Mouse (Mus musculus): ENCODE results near the gene Gm15737. TPM values are rescaled to one million over a fixed set of nuclear protein-coding genes. Genes with fewer than 3 reads are reported as not detected.

The Gm15737 gene
- polyA plus RNA-seq, 1 experiment from 2014 or later = not detected

- Histone ChIP-seq H3K4me1 (ENCODE audit: control insufficient read depth, insufficient read depth, low read length) (peaks cover 2% of the 10 kb centered on the region; the same call in 1 of the 2 replicates), H3K9me3 (ENCODE audit: control insufficient read depth, low read length) (no peaks in the 10 kb centered on the region), H3K36me3 (ENCODE audit: control insufficient read depth, insufficient read depth, low read length) (no peaks in the 10 kb centered on the region), H3K27me3 (replicated peaks; ENCODE audit: control insufficient read depth, insufficient read depth, low read length) (no peaks in the 10 kb centered on the region), H3K27ac (ENCODE audit: low read length) (no peak overlapping the region), H3K9ac (ENCODE audit: low read depth, low read length) (no peak overlapping the region), H3K4me2 (ENCODE audit: low read depth, low read length) (no peak overlapping the region), H3K4me3 (ENCODE audit: low read length) (no peak overlapping the region)
- WGBS = 58% methylated on average over 8 of the region's 8 CpGs
- no peak for ATAC-seq
Measured at GRCm38 (mm10) chr6:92845898-92846297, 23.3 kb upstream of the Gm15737 start.

DNA sequence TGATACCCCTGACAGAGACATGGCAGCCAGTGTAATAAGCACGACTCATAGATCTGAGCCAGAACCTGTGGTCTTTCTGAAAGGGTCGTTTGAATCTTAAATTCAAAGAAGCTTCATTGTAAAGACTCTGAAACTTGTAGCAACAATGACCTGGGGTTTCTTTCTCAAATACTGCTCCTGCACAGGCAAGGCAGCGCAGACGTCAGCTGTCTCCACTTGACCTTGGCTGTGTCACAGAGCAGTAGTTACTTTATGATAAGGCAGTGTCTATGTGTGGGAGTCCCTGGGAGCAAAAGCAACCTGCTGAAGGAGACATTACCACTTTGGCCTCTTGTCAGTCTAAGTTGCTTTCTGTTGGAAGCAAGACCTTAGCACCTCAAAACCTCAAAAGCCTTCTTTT, 22.5 kb upstream of the Gm15737 start:
- peaks cover 2% of the 10 kb centered on the region; the same call in 1 of the 2 replicates for H3K4me1 ChIP-seq (ENCODE audit: control insufficient read depth, insufficient read depth, low read length)
- H3K4me2 ChIP-seq (ENCODE audit: low read depth, low read length) = no peak overlapping the region
- WGBS = 62% methylated on average over 4 of the region's 4 CpGs
- no peak overlapping the region for H3K4me3 ChIP-seq (ENCODE audit: low read length)
- no peak overlapping the region for H3K27ac ChIP-seq (ENCODE audit: low read length)
- H3K36me3 ChIP-seq (ENCODE audit: control insufficient read depth, insufficient read depth, low read length) = no peaks in the 10 kb centered on the region
- H3K9me3 ChIP-seq (ENCODE audit: control insufficient read depth, low read length) = no peaks in the 10 kb centered on the region
- no peaks in the 10 kb centered on the region for H3K27me3 ChIP-seq (replicated peaks; ENCODE audit: control insufficient read depth, insufficient read depth, low read length)
- H3K9ac ChIP-seq (ENCODE audit: low read depth, low read length) = no peak overlapping the region
- no peak for ATAC-seq

- Histone ChIP-seq H3K9ac (ENCODE audit: low read depth, low read length) (no peak overlapping the region), H3K36me3 (ENCODE audit: control insufficient read depth, insufficient read depth, low read length) (no peaks in the 10 kb centered on the region; the same call in 1 of the 2 replicates), H3K4me2 (ENCODE audit: low read depth, low read length) (no peak overlapping the region), H3K4me1 (ENCODE audit: control insufficient read depth, insufficient read depth, low read length) (peaks cover 2% of the 10 kb centered on the region; the same call in 1 of the 2 replicates), H3K27me3 (replicated peaks; ENCODE audit: control insufficient read depth, insufficient read depth, low read length) (no peaks in the 10 kb centered on the region), H3K27ac (ENCODE audit: low read length) (no peak overlapping the region), H3K9me3 (ENCODE audit: control insufficient read depth, low read length) (no peaks in the 10 kb centered on the region), H3K4me3 (ENCODE audit: low read length) (no peak overlapping the region)
- no peak for ATAC-seq
- 93% methylated on average over 9 of the region's 9 CpGs for WGBS
Measured at GRCm38 (mm10) chr6:92849208-92849607, 19.9 kb upstream of the Gm15737 start.

DNA sequence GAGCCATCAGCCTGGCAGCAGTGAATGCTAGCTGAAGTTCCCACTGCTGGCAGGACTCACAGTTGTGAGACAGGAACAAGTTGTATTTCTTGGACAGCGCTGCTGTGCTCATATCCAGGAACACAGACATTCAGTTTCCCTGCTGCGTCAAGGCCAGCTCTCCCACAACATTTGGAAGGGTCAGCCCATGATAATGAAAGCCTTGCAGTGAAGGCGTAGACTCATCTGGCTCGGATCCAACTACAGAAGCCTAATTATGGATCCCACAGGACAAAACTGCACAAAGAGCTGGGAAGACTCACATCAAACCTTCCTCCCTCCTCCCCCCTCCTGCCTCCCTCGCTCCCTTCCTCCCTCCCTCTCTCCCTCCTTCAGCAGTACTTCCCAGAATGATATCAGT, 18.9 kb upstream of the Gm15737 start:
- H3K4me1 ChIP-seq (ENCODE audit: control insufficient read depth, insufficient read depth, low read length) = peaks cover 2% of the 10 kb centered on the region; the same call in 1 of the 2 replicates
- H3K27me3 ChIP-seq (replicated peaks; ENCODE audit: control insufficient read depth, insufficient read depth, low read length) = no peaks in the 10 kb centered on the region
- H3K9me3 ChIP-seq (ENCODE audit: control insufficient read depth, low read length) = no peaks in the 10 kb centered on the region
- H3K4me3 ChIP-seq (ENCODE audit: low read length) = no peak overlapping the region
- H3K9ac ChIP-seq (ENCODE audit: low read depth, low read length) = no peak overlapping the region
- H3K4me2 ChIP-seq (ENCODE audit: low read depth, low read length) = no peak overlapping the region
- H3K27ac ChIP-seq (ENCODE audit: low read length) = 0 out of 2 replicates have a peak overlapping the region, but pooled peaks have one; percentile 4
- WGBS = 38% methylated on average over 5 of the region's 5 CpGs
- peak; percentile 71 for ATAC-seq
- no peaks in the 10 kb centered on the region; the same call in 1 of the 2 replicates for H3K36me3 ChIP-seq (ENCODE audit: control insufficient read depth, insufficient read depth, low read length)

GRCm38 (mm10) chr6:92854873-92855272, 14.3 kb upstream of the Gm15737 start:
- Histone ChIP-seq H3K9ac (ENCODE audit: low read depth, low read length) (no peak overlapping the region), H3K27ac (ENCODE audit: low read length) (no peak overlapping the region), H3K4me1 (ENCODE audit: control insufficient read depth, insufficient read depth, low read length) (peaks cover 2% of the 10 kb centered on the region; the same call in 1 of the 2 replicates), H3K4me3 (ENCODE audit: low read length) (no peak overlapping the region), H3K9me3 (ENCODE audit: control insufficient read depth, low read length) (no peaks in the 10 kb centered on the region), H3K4me2 (ENCODE audit: low read depth, low read length) (no peak overlapping the region), H3K36me3 (ENCODE audit: control insufficient read depth, insufficient read depth, low read length) (peaks cover 4% of the 10 kb centered on the region; the same call in 1 of the 2 replicates), H3K27me3 (replicated peaks; ENCODE audit: control insufficient read depth, insufficient read depth, low read length) (no peaks in the 10 kb centered on the region)
- WGBS = 64% methylated on average over 4 of the region's 4 CpGs
- ATAC-seq = no peak

DNA sequence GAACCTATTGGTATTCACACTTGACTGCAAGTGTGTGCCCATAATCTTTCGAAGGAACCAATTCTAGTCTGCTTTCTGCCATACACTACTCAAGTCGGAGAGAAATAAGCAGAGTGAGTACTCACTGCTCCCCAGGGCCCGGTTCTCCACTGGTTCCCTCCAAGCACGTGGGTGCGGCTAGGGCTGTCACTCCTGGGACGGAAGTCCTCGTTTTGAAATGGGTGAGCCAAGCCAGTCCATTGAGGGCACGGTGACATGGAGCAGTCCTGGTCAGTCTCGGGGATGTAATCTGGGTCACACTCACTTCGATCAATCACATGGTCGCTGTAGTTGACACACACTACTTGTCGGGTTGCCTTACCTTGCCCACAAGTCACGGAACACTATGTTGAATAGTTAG, 11.4 kb upstream of the Gm15737 start:
- no peak for ATAC-seq
- no peaks in the 10 kb centered on the region for H3K27me3 ChIP-seq (replicated peaks; ENCODE audit: control insufficient read depth, insufficient read depth, low read length)
- no peaks in the 10 kb centered on the region for H3K9me3 ChIP-seq (ENCODE audit: control insufficient read depth, low read length)
- no peak overlapping the region for H3K9ac ChIP-seq (ENCODE audit: low read depth, low read length)
- no peak overlapping the region for H3K4me3 ChIP-seq (ENCODE audit: low read length)
- no peak overlapping the region for H3K4me2 ChIP-seq (ENCODE audit: low read depth, low read length)
- no peak overlapping the region for H3K27ac ChIP-seq (ENCODE audit: low read length)
- peaks cover 4% of the 10 kb centered on the region; the same call in 1 of the 2 replicates for H3K36me3 ChIP-seq (ENCODE audit: control insufficient read depth, insufficient read depth, low read length)
- 89% methylated on average over 13 of the region's 13 CpGs for WGBS
- H3K4me1 ChIP-seq (ENCODE audit: control insufficient read depth, insufficient read depth, low read length) = no peaks in the 10 kb centered on the region

- WGBS = 79% methylated on average over 12 of the region's 12 CpGs
- H3K4me2 ChIP-seq (ENCODE audit: low read depth, low read length) = no peak overlapping the region
- H3K4me1 ChIP-seq (ENCODE audit: control insufficient read depth, insufficient read depth, low read length) = no peaks in the 10 kb centered on the region
- H3K4me3 ChIP-seq (ENCODE audit: low read length) = no peak overlapping the region
- no peaks in the 10 kb centered on the region for H3K27me3 ChIP-seq (replicated peaks; ENCODE audit: control insufficient read depth, insufficient read depth, low read length)
- H3K27ac ChIP-seq (ENCODE audit: low read length) = no peak overlapping the region
- H3K9me3 ChIP-seq (ENCODE audit: control insufficient read depth, low read length) = no peaks in the 10 kb centered on the region
- ATAC-seq = no peak
- no peak overlapping the region for H3K9ac ChIP-seq (ENCODE audit: low read depth, low read length)
- peaks cover 4% of the 10 kb centered on the region; the same call in 1 of the 2 replicates for H3K36me3 ChIP-seq (ENCODE audit: control insufficient read depth, insufficient read depth, low read length)
Measured at GRCm38 (mm10) chr6:92858721-92859510, 10.2 kb upstream of the Gm15737 start.

GRCm38 (mm10) chr6:92860285-92860912, 8.8 kb upstream of the Gm15737 start:
- WGBS = 60% methylated on average over 5 of the region's 5 CpGs
- Histone ChIP-seq H3K4me2 (ENCODE audit: low read depth, low read length) (no peak overlapping the region), H3K27me3 (replicated peaks; ENCODE audit: control insufficient read depth, insufficient read depth, low read length) (no peaks in the 10 kb centered on the region), H3K36me3 (ENCODE audit: control insufficient read depth, insufficient read depth, low read length) (peaks cover 4% of the 10 kb centered on the region; the same call in 1 of the 2 replicates), H3K4me3 (ENCODE audit: low read length) (no peak overlapping the region), H3K9me3 (ENCODE audit: control insufficient read depth, low read length) (no peaks in the 10 kb centered on the region), H3K4me1 (ENCODE audit: control insufficient read depth, insufficient read depth, low read length) (no peaks in the 10 kb centered on the region), H3K9ac (ENCODE audit: low read depth, low read length) (no peak overlapping the region), H3K27ac (ENCODE audit: low read length) (no peak overlapping the region)
- peak; percentile 59 for ATAC-seq

DNA sequence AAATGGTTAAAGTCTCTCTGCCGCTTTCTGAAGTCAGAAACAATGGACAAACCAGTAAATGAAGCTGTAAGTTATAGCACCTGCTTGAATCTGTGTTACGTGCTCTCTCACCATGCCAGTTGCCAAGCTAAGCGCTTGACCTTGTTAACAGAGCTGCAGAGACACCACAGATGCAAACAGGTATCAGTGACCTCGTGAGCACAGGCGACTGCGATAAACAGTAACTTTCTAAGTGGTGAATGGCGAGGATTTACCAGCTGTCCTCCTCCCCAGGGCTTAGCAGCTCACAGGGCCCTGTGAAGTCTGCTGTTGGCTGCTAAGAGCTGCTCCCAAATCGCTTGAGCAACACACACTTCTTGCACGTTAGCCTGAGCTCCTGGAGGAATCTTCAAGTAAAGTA, 6.6 kb upstream of the Gm15737 start:
- ATAC-seq = no peak
- Histone ChIP-seq H3K9me3 (ENCODE audit: control insufficient read depth, low read length) (no peaks in the 10 kb centered on the region), H3K4me2 (ENCODE audit: low read depth, low read length) (no peak overlapping the region), H3K4me1 (ENCODE audit: control insufficient read depth, insufficient read depth, low read length) (no peaks in the 10 kb centered on the region), H3K27ac (ENCODE audit: low read length) (no peak overlapping the region), H3K36me3 (ENCODE audit: control insufficient read depth, insufficient read depth, low read length) (peaks cover 3% of the 10 kb centered on the region; the same call in 1 of the 2 replicates), H3K4me3 (ENCODE audit: low read length) (no peak overlapping the region), H3K9ac (ENCODE audit: low read depth, low read length) (no peak overlapping the region), H3K27me3 (replicated peaks; ENCODE audit: control insufficient read depth, insufficient read depth, low read length) (no peaks in the 10 kb centered on the region)
- 69% methylated on average over 9 of the region's 9 CpGs for WGBS
